Mouse (Mus musculus) limb, embryonic 13.5 days (tissue): ENCODE data around the gene Plekhg4. TPM values are rescaled to one million over a fixed set of nuclear protein-coding genes. Genes with fewer than 3 reads are reported as not detected.
A peak's percentile ranks its signal among the peaks of the same experiment; 100 is the strongest.

Experiments
- ATAC-seq: fragments of 200-750 bp; cut with Nextera tagmentation; 2 replicates; pipeline ENCODE4 v1.8.0; 2017; ENCODE audit warnings: low read depth, moderate number of reproducible peaks, moderate TSS enrichment; ENCODE audit not compliant: low FRiP score
- H3K27ac ChIP-seq: fragments of 300-500 bp; sonication (generic); 2 replicates; pipeline ENCODE4 v1.5.1; 2015; ENCODE audit warnings: inconsistent platforms, mild to moderate bottlenecking, moderate library complexity
- H3K27me3 ChIP-seq: fragments of 300-500 bp; sonication (generic); 2 replicates; pipeline ENCODE4 v1.6.1; 2015; ENCODE audit warnings: mild to moderate bottlenecking, inconsistent platforms
- H3K36me3 ChIP-seq: fragments of 300-500 bp; sonication (generic); 2 replicates; pipeline ENCODE4 v1.6.1; 2015; ENCODE audit warnings: inconsistent platforms, mild to moderate bottlenecking, moderate library complexity
- H3K4me1 ChIP-seq: fragments of 300-500 bp; sonication (generic); 2 replicates; pipeline ENCODE4 v1.6.1; 2015; ENCODE audit warnings: inconsistent platforms
- H3K4me2 ChIP-seq: fragments of 300-500 bp; sonication (generic); replicated peaks from 2 replicates; pipeline ENCODE4 v1.6.1; 2015; ENCODE audit warnings: inconsistent platforms, mild to moderate bottlenecking, moderate library complexity
- H3K4me3 ChIP-seq: fragments of 300-500 bp; sonication (generic); 2 replicates; pipeline ENCODE4 v1.5.1; 2015; ENCODE audit warnings: moderate library complexity, mild to moderate bottlenecking, inconsistent platforms
- H3K9ac ChIP-seq: fragments of 300-500 bp; sonication (generic); 2 replicates; pipeline ENCODE4 v1.6.1; 2015; ENCODE audit warnings: mild to moderate bottlenecking, inconsistent platforms
- H3K9me3 ChIP-seq: fragments of 300-500 bp; sonication (generic); 2 replicates; pipeline ENCODE4 v1.6.1; 2016; ENCODE audit warnings: inconsistent platforms
- WGBS: fragments of 180-500 bp; shearing (Covaris S2); methylation state at CpG from one replicate; pipeline ENCODE4 v1.1.7; 2015; 5-methylcytosine and 5-hydroxymethylcytosine counted together
- polyA plus RNA-seq: library from polyadenylated mRNA; unstranded; fragments of >200 nt; fragmentation: Nextera tagmentation; extraction: Ambion mirVana; gene quantifications from 2 replicates; pipeline ENCODE4 v1.2.1, GENCODE M21; 2015

The Plekhg4 gene
- polyA plus RNA-seq, 1 experiment from 2014 or later = 0.73 TPM

GRCm38 (mm10) chr8:105342768-105343167 is 30.3 kb upstream of the Plekhg4 start:
- Histone ChIP-seq H3K9ac (no peak overlapping the region), H3K4me1 (peaks cover 45% of the 10 kb centered on the region), H3K27me3 (no peaks in the 10 kb centered on the region), H3K4me2 (no peak overlapping the region), H3K36me3 (peaks cover 6% of the 10 kb centered on the region), H3K4me3 (no peak overlapping the region), H3K27ac (no peak overlapping the region), H3K9me3 (no peaks in the 10 kb centered on the region)
- WGBS = 86% methylated on average over 4 of the region's 4 CpGs
- ATAC-seq = no peak

- Histone ChIP-seq H3K4me2 (no peak overlapping the region), H3K4me1 (peaks cover 39% of the 10 kb centered on the region), H3K9ac (no peak overlapping the region), H3K9me3 (no peaks in the 10 kb centered on the region), H3K27me3 (no peaks in the 10 kb centered on the region), H3K27ac (no peak overlapping the region), H3K36me3 (no peaks in the 10 kb centered on the region), H3K4me3 (no peak overlapping the region)
- ATAC-seq = no peak
- 68% methylated on average over 6 of the region's 8 CpGs for WGBS
These were observed 29.1 kb upstream of the Plekhg4 start for GRCm38 (mm10) chr8:105343791-105344574.

- Histone ChIP-seq H3K9ac (0 out of 2 replicates have a peak overlapping the region, but pooled peaks have one; percentile 25), H3K4me1 (peaks cover 42% of the 10 kb centered on the region), H3K4me2 (peak overlapping the region; percentile 96; the same call in 1 of the 2 replicates), H3K9me3 (no peaks in the 10 kb centered on the region), H3K4me3 (no peak overlapping the region), H3K27me3 (peaks cover 3% of the 10 kb centered on the region; the same call in 1 of the 2 replicates), H3K36me3 (no peaks in the 10 kb centered on the region), H3K27ac (no peak overlapping the region)
- ATAC-seq = no peak
- WGBS = 59% methylated on average over 7 of the region's 7 CpGs
These were observed 27.8 kb upstream of the Plekhg4 start for GRCm38 (mm10) chr8:105345061-105345975.

- peak overlapping the region; percentile 78 for H3K9ac ChIP-seq
- peaks cover 43% of the 10 kb centered on the region for H3K4me1 ChIP-seq
- H3K4me2 ChIP-seq = peak overlapping the region; percentile 96
- peak overlapping the region; percentile 83 for H3K27ac ChIP-seq
- H3K36me3 ChIP-seq = no peaks in the 10 kb centered on the region
- peak; percentile 2; the same call in 1 of the 2 replicates for ATAC-seq
- under 1% methylated on average over 34 of the region's 34 CpGs for WGBS
- H3K4me3 ChIP-seq = peak overlapping the region; percentile 74
- H3K9me3 ChIP-seq = no peaks in the 10 kb centered on the region
- peaks cover 3% of the 10 kb centered on the region; the same call in 1 of the 2 replicates for H3K27me3 ChIP-seq
These were observed 26.3 kb upstream of the Plekhg4 start for GRCm38 (mm10) chr8:105346611-105347427.

GRCm38 (mm10) chr8:105347428-105348221 is 25.4 kb upstream of the Plekhg4 start, which contains the start of gene Fhod1:
Gene Fhod1, minus strand, starts transcription at chr8:105347953.
- Histone ChIP-seq H3K9me3 (no peaks in the 10 kb centered on the region), H3K4me3 (peak within 1 kb of the TSS; percentile 74), H3K27me3 (peaks cover 3% of the 10 kb centered on the region; the same call in 1 of the 2 replicates), H3K4me1 (peaks cover 43% of the 10 kb centered on the region), H3K36me3 (no peaks in the 10 kb centered on the region), H3K4me2 (peak within 1 kb of the TSS; percentile 96), H3K9ac (peak within 1 kb of the TSS; percentile 87), H3K27ac (peak within 1 kb of the TSS; percentile 83)
- ATAC-seq = peak; percentile 90
- WGBS = under 1% methylated on average over 53 of the region's 53 CpGs

GRCm38 (mm10) chr8:105348450-105349095 is 24.5 kb upstream of the Plekhg4 start, which contains the start of gene Slc9a5:
Gene Slc9a5, plus strand, starts transcription at chr8:105348843.
- H3K4me2 ChIP-seq = peak within 1 kb of the TSS; percentile 96
- peaks cover 3% of the 10 kb centered on the region; the same call in 1 of the 2 replicates for H3K27me3 ChIP-seq
- WGBS = under 1% methylated on average over 34 of the region's 34 CpGs
- H3K9me3 ChIP-seq = no peaks in the 10 kb centered on the region
- peak within 1 kb of the TSS; percentile 74 for H3K4me3 ChIP-seq
- H3K27ac ChIP-seq = peak within 1 kb of the TSS; percentile 83
- H3K36me3 ChIP-seq = no peaks in the 10 kb centered on the region
- H3K9ac ChIP-seq = peak within 1 kb of the TSS; percentile 87
- peaks cover 46% of the 10 kb centered on the region for H3K4me1 ChIP-seq
- ATAC-seq = peak; percentile 7; the same call in 1 of the 2 replicates

- WGBS = 1% methylated on average over 38 of the region's 48 CpGs
- no peaks in the 10 kb centered on the region for H3K36me3 ChIP-seq
- peaks cover 52% of the 10 kb centered on the region for H3K4me1 ChIP-seq
- H3K27ac ChIP-seq = peak overlapping the region; percentile 76
- H3K4me2 ChIP-seq = peak overlapping the region; percentile 96
- peak overlapping the region; percentile 87 for H3K9ac ChIP-seq
- peak; percentile 6; the same call in 1 of the 2 replicates for ATAC-seq
- H3K9me3 ChIP-seq = no peaks in the 10 kb centered on the region
- H3K4me3 ChIP-seq = peak overlapping the region; percentile 74
- H3K27me3 ChIP-seq = peaks cover 3% of the 10 kb centered on the region; the same call in 1 of the 2 replicates
These were observed 23.8 kb upstream of the Plekhg4 start for GRCm38 (mm10) chr8:105349096-105349771.

- 28% methylated on average over 7 of the region's 7 CpGs for WGBS
- Histone ChIP-seq H3K27me3 (peaks cover 3% of the 10 kb centered on the region; the same call in 1 of the 2 replicates), H3K4me2 (peak overlapping the region; percentile 96), H3K27ac (no peak overlapping the region), H3K4me3 (peak overlapping the region; percentile 74), H3K9me3 (no peaks in the 10 kb centered on the region), H3K4me1 (peaks cover 53% of the 10 kb centered on the region), H3K9ac (peak overlapping the region; percentile 87; the same call in 1 of the 2 replicates), H3K36me3 (peaks cover under 1% of the 10 kb centered on the region; the same call in 1 of the 2 replicates)
- no peak for ATAC-seq
These were observed 22.9 kb upstream of the Plekhg4 start for GRCm38 (mm10) chr8:105350186-105350585.

- Histone ChIP-seq H3K4me3 (no peak overlapping the region), H3K27me3 (peaks cover 3% of the 10 kb centered on the region; the same call in 1 of the 2 replicates), H3K4me1 (peaks cover 39% of the 10 kb centered on the region), H3K9me3 (no peaks in the 10 kb centered on the region), H3K9ac (0 out of 2 replicates have a peak overlapping the region, but pooled peaks have one; percentile 2), H3K4me2 (no peak overlapping the region), H3K36me3 (peaks cover 30% of the 10 kb centered on the region), H3K27ac (0 out of 2 replicates have a peak overlapping the region, but pooled peaks have one; percentile 15)
- 72% methylated on average over 8 of the region's 8 CpGs for WGBS
- no peak for ATAC-seq
These were observed 19.4 kb upstream of the Plekhg4 start for GRCm38 (mm10) chr8:105353583-105354135.
